Mouse (Mus musculus) embryonic facial prominence, embryonic 15.5 days (tissue): ENCODE measurements around the gene Acbd4. TPM values are rescaled to one million over a fixed set of nuclear protein-coding genes. Genes with fewer than 3 reads are reported as not detected.
A peak's percentile ranks its signal among the peaks of the same experiment; 100 is the strongest.

Experiments used
- ATAC-seq: fragments of 200-750 bp; cut with Nextera tagmentation; 2 replicates; pipeline ENCODE4 v1.8.0; 2017; ENCODE audit warnings: low read depth, moderate TSS enrichment; ENCODE audit not compliant: insufficient number of reproducible peaks, low FRiP score, low TSS enrichment
- H3K27ac ChIP-seq: fragments of 300-500 bp; sonication (generic); replicated peaks from 2 replicates; pipeline ENCODE4 v1.5.1; 2015; ENCODE audit warnings: mild to moderate bottlenecking, inconsistent platforms
- H3K27me3 ChIP-seq: fragments of 300-500 bp; sonication (generic); 2 replicates; pipeline ENCODE4 v1.6.1; 2015; ENCODE audit warnings: inconsistent platforms
- H3K36me3 ChIP-seq: fragments of 300-500 bp; sonication (generic); 2 replicates; pipeline ENCODE4 v1.6.1; 2015; ENCODE audit warnings: mild to moderate bottlenecking, inconsistent platforms
- H3K4me1 ChIP-seq: fragments of 300-500 bp; sonication (generic); 2 replicates; pipeline ENCODE4 v1.6.1; 2015; ENCODE audit warnings: inconsistent platforms
- H3K4me2 ChIP-seq: fragments of 300-500 bp; sonication (generic); replicated peaks from 2 replicates; pipeline ENCODE4 v1.6.1; 2015; ENCODE audit warnings: mild to moderate bottlenecking, inconsistent platforms
- H3K4me3 ChIP-seq: fragments of 300-500 bp; sonication (generic); replicated peaks from 2 replicates; pipeline ENCODE4 v1.5.1; 2015; ENCODE audit warnings: mild to moderate bottlenecking, inconsistent platforms
- H3K9ac ChIP-seq: fragments of 300-500 bp; sonication (generic); 2 replicates; pipeline ENCODE4 v1.6.1; 2015; ENCODE audit warnings: inconsistent platforms
- H3K9me3 ChIP-seq: fragments of 300-500 bp; sonication (generic); replicated peaks from 2 replicates; pipeline ENCODE4 v1.6.1; 2016; ENCODE audit warnings: inconsistent platforms
- WGBS: fragments of 180-500 bp; shearing (Covaris S2); methylation state at CpG from one replicate; pipeline ENCODE4 v1.1.7; 2015; 5-methylcytosine and 5-hydroxymethylcytosine counted together
- polyA plus RNA-seq: library from polyadenylated mRNA; unstranded; fragments of >200 nt; fragmentation: Nextera tagmentation; extraction: Ambion mirVana; gene quantifications from 2 replicates; pipeline ENCODE4 v1.2.1, GENCODE M21; 2015

The Acbd4 gene
- polyA plus RNA-seq, 1 experiment from 2014 or later = 23.4 TPM

DNA sequence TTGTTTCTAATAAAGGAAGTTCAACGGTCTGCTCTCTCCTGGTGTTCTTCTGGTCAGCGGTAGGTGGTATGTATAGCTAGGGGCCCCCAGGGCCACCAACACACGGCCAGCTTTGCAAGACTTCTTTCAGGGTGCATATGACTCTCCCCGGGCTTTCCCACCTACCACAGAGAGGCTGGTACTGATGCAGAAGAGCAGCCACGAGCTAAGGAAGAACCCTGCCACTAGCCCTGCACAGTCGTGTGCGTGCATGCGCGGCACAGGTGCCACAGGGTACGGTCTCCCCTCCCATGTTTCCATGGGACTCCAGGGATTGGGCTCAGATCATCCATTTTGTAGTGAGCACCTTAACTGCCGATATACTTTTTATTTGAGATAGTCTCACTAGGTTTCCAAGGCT is 32.6 kb upstream of the Acbd4 start:
- 93% methylated on average over 11 of the region's 11 CpGs for WGBS
- no peak for ATAC-seq
- no peaks in the 10 kb centered on the region for H3K9me3 ChIP-seq
- H3K27me3 ChIP-seq = no peaks in the 10 kb centered on the region
- peaks cover 68% of the 10 kb centered on the region for H3K36me3 ChIP-seq
- no peak overlapping the region for H3K4me3 ChIP-seq
- no peak overlapping the region for H3K27ac ChIP-seq
- H3K4me1 ChIP-seq = peaks cover 20% of the 10 kb centered on the region
- H3K9ac ChIP-seq = no peak overlapping the region
- no peak overlapping the region for H3K4me2 ChIP-seq

DNA sequence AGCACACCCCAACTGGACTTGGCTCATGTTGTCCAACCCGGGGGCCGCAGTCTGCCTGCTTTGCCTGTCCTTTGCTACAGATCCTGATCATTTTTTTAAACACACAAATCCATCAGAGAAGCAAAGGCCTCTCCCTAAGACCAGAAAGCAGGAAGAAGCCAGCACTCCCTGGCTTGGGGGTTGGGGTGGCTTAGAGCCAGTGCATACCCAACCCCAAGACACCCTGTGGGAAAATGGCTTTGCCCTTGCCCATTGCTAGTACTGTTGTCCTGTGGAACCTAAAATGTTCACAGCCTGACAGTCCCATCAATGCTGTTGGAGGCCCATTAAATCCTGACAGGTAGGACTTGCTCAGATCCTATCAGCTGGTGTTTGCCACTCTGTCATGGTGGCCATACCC is 31.8 kb upstream of the Acbd4 start:
- H3K4me2 ChIP-seq = no peak overlapping the region
- no peaks in the 10 kb centered on the region for H3K27me3 ChIP-seq
- H3K4me3 ChIP-seq = no peak overlapping the region
- ATAC-seq = no peak
- H3K36me3 ChIP-seq = peaks cover 60% of the 10 kb centered on the region
- H3K9me3 ChIP-seq = no peaks in the 10 kb centered on the region
- no peak overlapping the region for H3K27ac ChIP-seq
- 97% methylated on average over 2 of the region's 2 CpGs for WGBS
- H3K9ac ChIP-seq = no peak overlapping the region
- peaks cover 20% of the 10 kb centered on the region for H3K4me1 ChIP-seq

GRCm38 (mm10) chr11:103070322-103070880 is 31.1 kb upstream of the Acbd4 start:
- no peaks in the 10 kb centered on the region for H3K27me3 ChIP-seq
- H3K9ac ChIP-seq = no peak overlapping the region
- WGBS = 94% methylated on average over 10 of the region's 10 CpGs
- ATAC-seq = no peak
- no peak overlapping the region for H3K4me3 ChIP-seq
- H3K4me1 ChIP-seq = peaks cover 20% of the 10 kb centered on the region
- H3K9me3 ChIP-seq = no peaks in the 10 kb centered on the region
- H3K4me2 ChIP-seq = no peak overlapping the region
- peaks cover 55% of the 10 kb centered on the region for H3K36me3 ChIP-seq
- H3K27ac ChIP-seq = no peak overlapping the region

GRCm38 (mm10) chr11:103073671-103074070 is 27.8 kb upstream of the Acbd4 start:
- Histone ChIP-seq H3K4me1 (no peaks in the 10 kb centered on the region), H3K9ac (no peak overlapping the region), H3K27ac (no peak overlapping the region), H3K4me3 (no peak overlapping the region), H3K4me2 (no peak overlapping the region), H3K36me3 (peaks cover 23% of the 10 kb centered on the region), H3K9me3 (no peaks in the 10 kb centered on the region), H3K27me3 (no peaks in the 10 kb centered on the region)
- 80% methylated on average over 7 of the region's 7 CpGs for WGBS
- no peak for ATAC-seq

DNA sequence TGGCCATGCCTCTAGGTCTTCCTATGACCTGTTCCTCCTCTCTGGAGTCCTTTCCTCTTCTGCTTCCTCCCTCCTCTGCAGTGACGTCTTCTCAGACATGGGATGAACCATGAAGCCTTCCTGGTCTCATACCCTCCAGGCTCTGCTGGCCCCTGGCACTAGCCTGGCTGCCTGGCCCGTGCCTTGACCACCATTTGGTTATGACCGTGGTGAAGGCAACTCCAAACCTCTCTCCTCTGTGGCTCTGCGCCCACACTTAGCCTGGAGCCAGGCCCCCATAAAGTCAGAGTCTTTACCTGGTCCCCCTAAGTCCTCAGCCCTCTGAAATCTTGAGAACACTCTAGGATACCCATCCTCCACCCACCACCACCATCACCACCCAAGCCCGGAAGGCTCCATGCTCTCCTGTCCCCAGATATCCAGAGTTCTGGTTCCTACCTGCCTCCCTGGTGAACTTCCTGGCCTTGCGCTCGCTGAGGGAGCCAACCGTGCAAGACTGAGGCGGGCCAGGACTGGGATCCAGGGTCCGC is 27.3 kb upstream of the Acbd4 start:
- Histone ChIP-seq H3K9ac (no peak overlapping the region), H3K4me2 (no peak overlapping the region)
- ATAC-seq = no peak

GRCm38 (mm10) chr11:103074796-103075323 is 26.6 kb upstream of the Acbd4 start:
- H3K4me3 ChIP-seq = no peak overlapping the region
- H3K36me3 ChIP-seq = peaks cover 11% of the 10 kb centered on the region
- H3K4me1 ChIP-seq = no peaks in the 10 kb centered on the region
- no peak for ATAC-seq
- no peak overlapping the region for H3K27ac ChIP-seq
- no peak overlapping the region for H3K9ac ChIP-seq
- 22% methylated on average over 10 of the region's 10 CpGs for WGBS
- H3K27me3 ChIP-seq = peaks cover 1% of the 10 kb centered on the region; the same call in 1 of the 2 replicates
- no peak overlapping the region for H3K4me2 ChIP-seq
- no peaks in the 10 kb centered on the region for H3K9me3 ChIP-seq

More for the DNA sequence above, 27.3 kb upstream of the Acbd4 start:
- no peak overlapping the region for H3K27ac ChIP-seq
- no peaks in the 10 kb centered on the region for H3K9me3 ChIP-seq
- no peaks in the 10 kb centered on the region for H3K27me3 ChIP-seq
- H3K4me1 ChIP-seq = no peaks in the 10 kb centered on the region
- H3K4me3 ChIP-seq = no peak overlapping the region
- H3K36me3 ChIP-seq = peaks cover 18% of the 10 kb centered on the region
- 57% methylated on average over 10 of the region's 10 CpGs for WGBS

- WGBS = 92% methylated on average over 7 of the region's 7 CpGs
- Histone ChIP-seq H3K9me3 (no peaks in the 10 kb centered on the region), H3K27me3 (peaks cover 10% of the 10 kb centered on the region), H3K4me2 (no peak overlapping the region), H3K36me3 (peaks cover 2% of the 10 kb centered on the region), H3K27ac (no peak overlapping the region), H3K9ac (no peak overlapping the region), H3K4me3 (no peak overlapping the region), H3K4me1 (peaks cover 11% of the 10 kb centered on the region; the same call in 1 of the 2 replicates)
- no peak for ATAC-seq
These were observed 25.5 kb upstream of the Acbd4 start for GRCm38 (mm10) chr11:103076010-103076409.

DNA sequence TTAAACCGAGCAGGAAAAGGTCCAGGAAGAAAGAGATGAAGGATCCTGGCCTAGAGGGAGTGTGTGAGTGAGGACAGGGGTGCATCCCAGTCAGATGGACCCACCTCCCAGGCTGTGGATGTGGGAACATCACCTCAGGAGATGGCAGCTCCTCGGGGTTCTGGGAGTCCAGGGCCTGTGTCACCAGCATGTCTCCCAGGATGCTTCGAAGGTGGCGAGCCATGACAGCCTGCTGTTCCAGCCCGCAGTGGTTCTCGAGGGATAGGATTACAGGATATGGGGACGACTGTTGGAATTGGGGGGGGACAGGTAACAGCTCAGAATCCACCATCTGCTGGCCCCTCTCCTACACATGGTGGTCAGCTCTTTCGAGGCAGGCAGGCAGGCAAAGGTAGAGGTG is 24.9 kb upstream of the Acbd4 start:
- Histone ChIP-seq H3K27me3 (peaks cover 14% of the 10 kb centered on the region), H3K4me3 (no peak overlapping the region), H3K9ac (no peak overlapping the region), H3K4me1 (peaks cover 14% of the 10 kb centered on the region; the same call in 1 of the 2 replicates), H3K36me3 (no peaks in the 10 kb centered on the region; the same call in 1 of the 2 replicates), H3K4me2 (no peak overlapping the region), H3K9me3 (no peaks in the 10 kb centered on the region), H3K27ac (no peak overlapping the region)
- no peak for ATAC-seq
- WGBS = 74% methylated on average over 8 of the region's 8 CpGs

DNA sequence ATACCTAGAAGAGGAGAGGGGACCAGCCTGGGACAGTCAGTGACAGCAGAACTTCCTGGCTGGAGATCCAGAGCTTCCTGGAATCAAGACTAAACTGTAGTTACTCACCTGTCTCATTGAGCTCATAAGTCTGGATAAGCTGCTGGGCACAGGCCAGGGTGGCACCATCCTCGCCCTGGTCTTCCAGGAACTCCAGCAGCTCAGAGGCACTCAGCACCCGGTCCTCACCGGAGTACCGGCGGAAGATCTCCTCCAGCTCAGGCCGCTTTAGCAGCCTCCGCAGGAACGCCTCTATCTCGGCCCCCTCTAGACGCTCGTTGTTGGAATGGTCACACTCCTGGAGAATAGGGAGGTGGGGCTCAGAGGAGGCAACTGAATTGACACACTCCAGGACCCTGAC is 23.4 kb upstream of the Acbd4 start:
- Histone ChIP-seq H3K4me2 (no peak overlapping the region), H3K27me3 (peaks cover 15% of the 10 kb centered on the region), H3K36me3 (no peaks in the 10 kb centered on the region; the same call in 1 of the 2 replicates), H3K9me3 (no peaks in the 10 kb centered on the region), H3K4me3 (no peak overlapping the region), H3K27ac (no peak overlapping the region), H3K9ac (no peak overlapping the region), H3K4me1 (peaks cover 14% of the 10 kb centered on the region; the same call in 1 of the 2 replicates)
- WGBS = 89% methylated on average over 11 of the region's 11 CpGs
- no peak for ATAC-seq

GRCm38 (mm10) chr11:103080323-103081091 is 21.0 kb upstream of the Acbd4 start:
- Histone ChIP-seq H3K27ac (no peak overlapping the region), H3K9ac (peak overlapping the region; percentile 3; the same call in 1 of the 2 replicates), H3K4me1 (peaks cover 14% of the 10 kb centered on the region; the same call in 1 of the 2 replicates), H3K4me2 (peak overlapping the region; percentile 49), H3K36me3 (no peaks in the 10 kb centered on the region; the same call in 1 of the 2 replicates), H3K27me3 (peaks cover 15% of the 10 kb centered on the region), H3K4me3 (peak overlapping the region; percentile 28), H3K9me3 (no peaks in the 10 kb centered on the region)
- 5% methylated on average over 43 of the region's 43 CpGs for WGBS
- no peak for ATAC-seq

DNA sequence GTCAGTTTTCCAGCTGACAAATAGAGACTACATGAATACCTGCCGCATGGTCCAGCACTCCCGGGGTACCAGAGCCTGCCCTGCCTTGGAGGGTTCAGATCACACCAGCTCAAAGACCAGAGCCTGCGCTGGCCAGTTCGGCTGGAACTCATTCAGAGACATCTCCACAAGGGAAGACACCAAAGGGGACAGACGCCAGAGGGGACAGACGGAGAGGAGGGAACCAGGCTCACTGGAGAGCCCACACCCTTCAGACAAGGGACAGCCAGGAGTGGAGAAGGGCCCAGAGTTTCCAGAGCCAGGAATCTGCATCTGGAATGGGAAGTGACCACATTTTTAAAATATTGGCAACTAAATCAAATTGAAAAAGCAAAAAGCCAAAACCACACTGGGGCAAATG is 19.9 kb upstream of the Acbd4 start:
- Histone ChIP-seq H3K9me3 (no peaks in the 10 kb centered on the region), H3K36me3 (no peaks in the 10 kb centered on the region; the same call in 1 of the 2 replicates), H3K4me3 (no peak overlapping the region), H3K9ac (no peak overlapping the region), H3K4me2 (no peak overlapping the region), H3K4me1 (peaks cover 14% of the 10 kb centered on the region; the same call in 1 of the 2 replicates), H3K27me3 (peaks cover 15% of the 10 kb centered on the region), H3K27ac (no peak overlapping the region)
- WGBS = 56% methylated on average over 6 of the region's 6 CpGs
- ATAC-seq = no peak
